Mouse (Mus musculus) bone marrow macrophage, adult 2 months (primary cell): ENCODE measurements around the gene Srp68.

Experiments used
- CTCF ChIP-seq: IDR thresholded peaks from 2 replicates; pipeline ENCODE4 v1.5.1; 2012; ENCODE audit warnings: low read depth, mild to moderate bottlenecking, low read length, moderate library complexity
- POLR2A ChIP-seq: IDR thresholded peaks from 2 replicates; pipeline ENCODE4 v1.6.1; 2012; ENCODE audit warnings: mild to moderate bottlenecking, low read depth, low read length, borderline replicate concordance

- no peak for TF ChIP-seq POLR2A
- no peak for TF ChIP-seq CTCF
Observed at GRCm38 (mm10) chr11:116208660-116209059, 65.4 kb downstream of the Srp68 start.
